Mouse (Mus musculus): ENCODE measurements around the gene Gna15.

The Gna15 gene

GRCm38 (mm10) chr10:81523142-81523541 lies 883 bp downstream of the Gna15 start:
- no peak for DNase-seq

DNA sequence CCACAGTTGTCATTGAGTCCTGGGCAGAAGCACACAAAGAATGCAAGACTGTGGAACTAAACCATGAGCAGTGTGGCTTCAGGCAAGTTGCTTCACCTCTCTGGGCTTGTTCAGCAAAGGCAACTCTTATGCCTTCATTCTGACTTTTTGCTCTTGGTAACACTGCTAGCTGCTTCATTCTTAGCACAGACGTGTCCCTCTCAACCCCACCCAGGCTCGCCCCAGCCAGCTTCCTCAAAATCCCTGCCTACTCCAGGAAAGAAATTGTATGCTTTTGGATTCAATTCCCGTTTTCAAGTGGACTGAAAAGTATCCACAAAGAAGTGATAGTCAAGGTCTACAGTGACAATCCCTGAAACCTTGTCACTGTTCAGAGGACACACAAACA lies 4.1 kb downstream of the Gna15 start:
- DNase-seq: no peak

- DNase-seq: no peak
Observed at GRCm38 (mm10) chr10:81519227-81519977, 4.6 kb downstream of the Gna15 start.

GRCm38 (mm10) chr10:81518546-81518945 lies 5.5 kb downstream of the Gna15 start:
- DNase-seq: peak; percentile 73 to 84

DNA sequence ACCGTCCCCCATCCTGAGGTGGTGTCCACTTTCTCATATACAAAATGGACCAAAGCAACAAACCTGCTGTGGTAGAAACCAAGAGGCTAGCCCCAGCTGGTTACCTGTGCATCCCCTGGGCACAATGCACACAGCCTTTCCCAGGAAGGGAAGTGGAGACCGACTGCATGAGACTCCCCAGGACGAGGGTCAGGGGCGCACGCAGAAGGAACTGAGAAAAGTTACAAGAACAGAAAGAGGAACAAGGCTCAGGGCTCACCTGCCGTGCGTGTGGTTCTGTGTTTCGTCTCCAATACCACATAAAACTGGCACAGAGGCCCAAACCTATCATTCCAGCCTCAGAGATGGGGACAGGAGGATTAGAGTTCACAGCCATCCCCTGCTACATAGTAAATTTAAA lies 6.8 kb downstream of the Gna15 start:
- DNase-seq: no peak

- DNase-seq: no peak
Observed at GRCm38 (mm10) chr10:81513798-81514197, 10.2 kb downstream of the Gna15 start.

GRCm38 (mm10) chr10:81510246-81510810 lies 13.7 kb downstream of the Gna15 start:
- no peak for DNase-seq

GRCm38 (mm10) chr10:81507691-81508489 lies 16.1 kb downstream of the Gna15 start:
- DNase-seq: no peak

DNA sequence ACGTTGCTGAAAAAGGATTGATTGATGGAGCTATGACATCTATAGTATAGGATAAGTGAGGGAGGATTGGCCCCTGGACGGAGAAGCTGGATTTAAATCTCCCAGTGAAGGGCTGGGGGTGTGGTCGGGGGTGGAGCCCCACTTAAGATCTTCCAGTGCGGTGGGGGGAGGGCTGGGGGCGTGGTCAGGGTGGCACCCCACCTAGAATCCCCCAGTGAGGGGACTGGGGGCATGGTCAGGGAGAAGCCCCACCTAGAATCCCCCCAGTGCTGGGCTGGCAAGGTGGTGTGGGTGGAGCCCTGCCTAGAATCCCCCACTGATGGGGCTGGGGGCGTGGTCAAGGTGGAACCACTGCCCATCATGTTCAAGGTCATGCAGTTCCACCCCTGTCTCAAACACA lies 16.9 kb downstream of the Gna15 start:
- DNase-seq: no peak

DNA sequence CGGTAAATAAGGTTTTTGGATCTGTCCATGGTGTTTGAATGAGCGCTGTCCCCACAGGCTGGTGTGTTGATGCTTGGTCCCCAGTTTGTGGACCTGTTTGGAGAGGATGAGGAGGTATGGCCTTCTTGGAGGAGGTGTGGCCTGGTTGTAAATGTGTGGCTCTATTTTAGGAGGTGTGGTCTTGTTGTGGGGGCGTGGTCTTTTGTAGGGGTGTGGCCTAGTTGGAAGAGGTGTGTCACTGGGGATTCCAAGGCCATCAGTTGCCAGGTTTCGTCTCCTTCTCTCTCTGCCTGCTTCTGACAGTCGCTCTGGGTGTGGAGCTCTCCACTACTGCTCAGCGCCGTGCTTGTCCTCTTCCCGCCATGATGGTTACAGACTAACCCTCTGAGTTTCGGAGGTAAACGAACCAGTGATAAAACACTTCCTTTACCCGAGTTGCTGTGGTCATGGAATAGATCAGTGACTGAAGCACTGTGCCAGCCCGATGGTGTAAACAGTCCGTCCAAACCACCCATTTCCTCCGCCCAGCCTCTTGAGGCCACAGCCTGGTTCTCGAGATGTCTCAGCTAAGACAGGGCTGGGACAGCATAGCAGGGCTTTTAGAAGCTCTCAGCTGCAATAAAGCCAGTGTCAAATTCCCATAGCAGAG lies 18.9 kb downstream of the Gna15 start:
- no peak for DNase-seq

DNA sequence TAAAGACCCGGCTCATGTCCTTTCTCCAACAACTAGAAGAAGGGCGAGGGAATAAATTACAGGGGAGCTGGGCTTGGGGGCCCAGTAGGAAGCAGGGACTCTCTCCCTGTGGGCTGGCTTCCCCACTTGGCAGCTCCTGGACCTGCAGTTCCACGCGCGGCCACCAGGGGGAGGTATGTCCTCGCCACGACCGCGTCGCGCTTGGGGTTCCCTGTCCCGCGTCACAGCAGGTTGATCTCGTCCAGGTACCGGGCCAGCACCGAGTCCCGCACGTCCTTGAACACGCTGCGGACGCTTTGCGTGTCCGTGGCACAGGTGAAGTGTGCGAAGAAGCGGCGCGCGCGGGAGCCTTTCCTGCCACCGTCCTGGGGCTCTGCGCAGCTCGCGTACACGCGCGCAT lies 21.4 kb downstream of the Gna15 start:
- peak; percentile 97 for DNase-seq

DNA sequence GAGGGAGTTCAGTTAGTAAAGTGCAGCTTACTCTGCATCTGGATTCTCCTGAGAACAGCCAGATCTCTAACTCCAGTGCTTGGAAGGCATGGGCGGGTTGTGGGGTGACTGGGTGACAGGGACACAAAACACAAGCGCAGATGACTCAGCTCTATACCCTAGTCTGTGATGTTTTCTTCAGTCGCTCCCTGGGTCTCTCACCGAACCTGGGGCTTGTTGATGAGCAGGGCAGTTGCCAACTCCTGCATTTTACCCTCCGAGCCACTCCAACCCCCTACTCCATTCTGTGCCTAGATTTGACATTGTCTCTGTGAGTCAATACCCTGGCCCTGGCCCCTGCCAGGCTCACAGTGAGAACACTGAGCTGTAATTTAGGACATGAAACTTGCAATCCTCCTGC lies 22.2 kb downstream of the Gna15 start:
- no peak for DNase-seq

DNA sequence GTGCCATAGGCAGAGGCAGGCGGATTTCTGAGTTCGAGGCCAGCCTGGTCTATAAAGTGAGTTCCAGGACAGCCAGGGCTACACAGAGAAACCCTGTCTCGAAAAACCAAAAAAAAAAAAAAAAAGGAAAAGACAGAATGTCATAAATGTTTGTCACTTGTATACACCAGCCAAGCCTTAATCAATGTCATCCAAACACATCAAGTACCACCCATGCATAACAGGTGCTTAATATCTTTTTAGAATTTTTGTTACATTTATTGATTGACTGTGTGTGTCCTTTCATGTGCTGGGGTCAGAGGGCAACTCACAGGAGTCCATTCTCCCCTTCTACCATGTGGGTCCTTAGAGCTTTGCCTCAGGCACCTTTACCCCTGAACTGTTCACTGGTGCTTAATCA lies 24.0 kb downstream of the Gna15 start, which contains the start of gene S1pr4:
TSS of gene S1pr4 (minus strand) at position 101 of the 400 bp plus-strand sequence.
- DNase-seq: no peak

DNA sequence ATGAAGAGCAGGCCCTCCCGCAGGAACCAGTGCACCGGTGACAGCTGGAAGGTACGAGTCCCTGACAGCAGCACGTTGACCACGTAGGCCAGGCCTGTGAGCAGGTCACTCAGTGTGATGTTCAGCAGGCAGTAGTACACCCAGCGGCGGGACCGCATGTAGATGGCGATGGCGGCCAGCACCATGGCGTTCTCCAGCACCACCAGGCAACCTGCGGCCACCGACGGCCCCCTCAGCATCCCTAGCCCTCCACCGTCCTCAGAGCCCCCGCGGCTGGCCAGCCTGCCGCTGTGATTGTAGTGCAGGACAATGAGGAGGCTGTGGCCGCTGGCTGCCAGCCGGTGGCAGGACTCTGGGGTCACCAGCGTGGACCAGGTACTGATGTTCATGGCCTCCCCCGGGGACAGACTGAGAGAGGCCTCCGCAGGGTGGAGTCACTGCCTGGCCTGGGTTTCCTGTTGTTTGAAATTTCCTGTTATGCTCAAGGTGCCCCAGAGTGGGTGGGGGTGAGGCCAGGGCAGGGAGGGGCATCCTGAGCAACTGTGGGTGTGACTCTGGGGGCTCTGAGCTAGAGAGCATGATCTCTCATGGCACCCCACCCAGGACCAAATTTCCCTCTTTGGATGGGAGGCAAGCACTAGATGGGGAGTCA lies 24.6 kb downstream of the Gna15 start:
- DNase-seq: peak in 1 of 2 experiments; percentile 29

GRCm38 (mm10) chr10:81498316-81499249 lies 25.4 kb downstream of the Gna15 start:
- peak in 1 of 2 experiments; percentile 29 for DNase-seq

- DNase-seq: peak in 1 of 2 experiments; percentile 26
Observed at GRCm38 (mm10) chr10:81497401-81498270, 26.4 kb downstream of the Gna15 start.

- no peak for DNase-seq
Observed at GRCm38 (mm10) chr10:81496969-81497368, 27.1 kb downstream of the Gna15 start.

DNA sequence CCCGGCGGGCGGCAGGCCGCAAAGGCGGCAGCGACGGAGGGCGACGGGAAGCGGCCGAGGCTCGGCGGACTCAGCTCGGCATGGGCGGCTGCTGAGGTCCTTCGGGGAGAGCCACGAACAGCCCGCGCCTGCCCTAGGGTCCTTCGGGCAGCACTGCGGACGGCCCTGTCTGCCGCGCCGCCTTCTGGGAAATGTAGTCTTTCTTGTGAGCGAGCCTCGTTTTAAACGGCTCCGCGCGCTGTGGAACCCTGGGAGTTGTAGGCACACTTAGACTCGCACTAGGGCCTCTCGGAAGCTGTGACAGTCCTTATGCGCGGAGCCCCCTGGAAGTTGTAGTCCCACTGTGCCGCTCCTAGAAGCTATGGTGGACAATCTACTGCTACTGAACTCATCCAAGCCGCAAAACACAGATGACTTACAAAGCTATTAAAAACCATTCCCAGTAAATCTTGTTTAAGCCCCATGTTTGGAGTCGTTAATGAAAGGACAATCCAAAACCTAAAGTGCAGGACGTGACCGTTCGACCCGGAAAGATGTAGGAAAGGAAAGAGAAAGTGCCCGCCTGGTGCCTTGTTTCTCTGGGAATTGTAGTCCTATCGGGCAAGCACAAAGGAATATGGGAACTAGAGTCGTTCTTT lies 27.6 kb downstream of the Gna15 start, which contains the start of gene Ncln:
TSS of gene Ncln (minus strand) at position 129 of the 638 bp plus-strand sequence.
- DNase-seq: peak; percentile 97 to 98

DNA sequence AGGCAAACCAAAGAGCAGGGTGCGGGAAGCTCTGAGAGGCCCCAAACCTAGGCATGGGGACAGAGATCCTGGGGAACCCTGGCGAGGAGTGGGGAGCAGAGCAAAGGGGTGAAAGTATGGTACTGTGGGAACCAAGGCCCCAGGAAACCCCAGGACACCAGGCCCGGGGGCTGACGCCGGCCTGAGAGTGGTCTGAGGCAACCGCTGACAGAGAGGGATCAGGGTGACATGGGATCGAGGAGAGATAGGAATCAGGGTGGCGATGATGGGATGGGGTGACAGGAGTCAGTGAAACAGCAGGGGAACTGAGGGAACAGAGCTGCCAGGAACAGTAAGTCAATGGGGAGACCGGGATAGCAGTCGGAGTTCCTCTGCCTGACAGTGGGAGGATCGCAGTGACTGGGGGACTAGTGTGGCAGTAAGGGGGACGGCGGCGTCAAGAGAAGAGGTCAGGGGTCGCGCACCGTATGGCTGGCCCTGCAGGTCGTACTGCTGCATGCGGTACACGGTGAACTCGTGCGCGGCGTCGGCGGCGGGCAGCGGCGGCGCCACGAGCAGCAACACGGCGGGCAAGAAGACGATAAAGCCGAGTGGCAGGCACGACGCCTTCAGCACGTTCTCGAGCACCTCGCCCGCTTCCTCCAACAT lies 28.3 kb downstream of the Gna15 start:
- DNase-seq: no peak

All from cerebellum, postnatal 25 days (tissue).